Mouse (Mus musculus) brain, embryonic 14.5 days (tissue): ENCODE results near the gene Cdh9. TPM values are rescaled to one million over a fixed set of nuclear protein-coding genes. Genes with fewer than 3 reads are reported as not detected.
A peak's percentile ranks its signal among the peaks of the same experiment; 100 is the strongest.

Experiments
- DNase-seq: peaks from one replicate; pipeline ENCODE4 v3.0.0-alpha.2; 2011; ENCODE audit warnings: low read depth
- CTCF ChIP-seq: fragments of 200-500 bp; IDR thresholded peaks from 2 replicates; pipeline ENCODE4 v1.5.1; 2012; ENCODE audit warnings: inconsistent platforms, mild to moderate bottlenecking, moderate library complexity, borderline replicate concordance; ENCODE audit not compliant: insufficient read depth, insufficient read length; ENCODE audit errors: extremely low read depth
- POLR2A ChIP-seq: fragments of 200-500 bp; IDR thresholded peaks from 2 replicates; pipeline ENCODE4 v1.6.1; 2012; ENCODE audit warnings: mild to moderate bottlenecking, inconsistent platforms, borderline replicate concordance; ENCODE audit not compliant: poor library complexity, insufficient read depth, insufficient read length, severe bottlenecking; ENCODE audit errors: extremely low read depth
- polyA plus RNA-seq: library from polyadenylated mRNA; depleted of rRNA; stranded (reverse); fragments of >200 nt; gene quantifications from 2 replicates; pipeline ENCODE4 v1.2.3, GENCODE M21; 2012; rRNA removed

Cdh9 gene
- 3.5 and 6.3 TPM in 2 replicates for polyA plus RNA-seq

GRCm38 (mm10) chr15:16728470-16729011 is at the start of gene Cdh9:
Cdh9 (plus strand) TSS chr15:16728756.
- TF ChIP-seq CTCF (no peak), POLR2A (no peak)
- DNase-seq = peak; percentile 79

GRCm38 (mm10) chr15:16679096-16679495 is 49.5 kb upstream of the Cdh9 start:
- DNase-seq = peak; percentile 11
- TF ChIP-seq POLR2A (no peak), CTCF (no peak)

- no peak for TF ChIP-seq POLR2A
- TF ChIP-seq CTCF = no peak
- DNase-seq = no peak
Observed at GRCm38 (mm10) chr15:16699821-16700220, 28.7 kb upstream of the Cdh9 start.

GRCm38 (mm10) chr15:16702340-16702739 is 26.2 kb upstream of the Cdh9 start:
- TF ChIP-seq POLR2A (no peak), CTCF (no peak)
- DNase-seq = no peak

GRCm38 (mm10) chr15:16739088-16739487 is 10.5 kb downstream of the Cdh9 start:
- TF ChIP-seq POLR2A (no peak), CTCF (no peak)
- DNase-seq = no peak

GRCm38 (mm10) chr15:16746672-16747071 is 18.1 kb downstream of the Cdh9 start:
- DNase-seq = peak; percentile 17
- no peak for TF ChIP-seq CTCF
- no peak for TF ChIP-seq POLR2A

- no peak for TF ChIP-seq CTCF
- TF ChIP-seq POLR2A = no peak
- no peak for DNase-seq
Observed at GRCm38 (mm10) chr15:16763252-16763651, 34.7 kb downstream of the Cdh9 start.

GRCm38 (mm10) chr15:16784575-16784974 is 56.0 kb downstream of the Cdh9 start:
- no peak for TF ChIP-seq CTCF
- TF ChIP-seq POLR2A = no peak
- peak; percentile 46 for DNase-seq

GRCm38 (mm10) chr15:16792857-16793256 is 64.3 kb downstream of the Cdh9 start:
- no peak for TF ChIP-seq POLR2A
- TF ChIP-seq CTCF = no peak
- DNase-seq = no peak

- DNase-seq = no peak
- TF ChIP-seq CTCF = no peak
- TF ChIP-seq POLR2A = no peak
Observed at GRCm38 (mm10) chr15:16801302-16801701, 72.7 kb downstream of the Cdh9 start.

- TF ChIP-seq CTCF (peak; percentile 6; the same call in 1 of the 2 replicates), POLR2A (no peak)
- no peak for DNase-seq
Observed at GRCm38 (mm10) chr15:16810787-16811186, 82.2 kb downstream of the Cdh9 start.

- DNase-seq = no peak
- TF ChIP-seq POLR2A (no peak), CTCF (no peak)
Observed at GRCm38 (mm10) chr15:16814035-16814434, 85.5 kb downstream of the Cdh9 start.
